Mouse (Mus musculus) cerebellum, adult 18-20 months (tissue): ENCODE measurements around the gene Gm13287.
A peak's percentile ranks its signal among the peaks of the same experiment; 100 is the strongest.
"Not testable (repeated sequence)": the region's sequence is repeated elsewhere in the genome, so short reads cannot be mapped to it uniquely, and the experiment has no call there.

Experiments
- DNase-seq, 2 experiments: peaks; one replicate each; pipeline ENCODE4 v3.0.0; 2021

Gene Gm13287

GRCm38 (mm10) chr4:88799365-88799764 lies 3.7 kb upstream of the Gm13287 start, which contains the start of gene Gm13285:
Gene Gm13285, plus strand, starts transcription at chr4:88799665.
- not testable (repeated sequence) for DNase-seq

DNA sequence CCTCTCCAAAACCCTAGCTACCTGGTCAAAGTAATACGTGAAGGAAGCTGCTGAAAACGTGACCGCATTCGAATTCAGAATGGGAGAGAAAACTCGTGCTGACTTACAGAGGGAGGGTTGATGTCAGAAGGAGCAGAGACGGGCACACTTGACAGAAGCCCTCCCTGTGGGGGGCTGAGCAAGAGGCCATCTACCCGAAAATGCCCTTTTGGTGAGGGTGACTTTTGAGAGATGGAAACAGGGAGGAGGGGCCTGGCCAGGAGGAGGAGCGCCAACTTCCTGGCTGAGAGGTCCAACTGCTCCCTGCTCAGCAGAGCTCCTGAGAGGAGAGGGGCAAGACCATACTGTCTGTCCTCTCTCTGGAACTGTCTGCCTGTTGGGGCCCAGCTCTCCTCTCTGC lies 2.2 kb downstream of the Gm13287 start, which contains the start of gene Gm13288:
Gene Gm13288 (plus strand): TSS at position 301 of the 400 bp plus-strand sequence.
- DNase-seq = not testable (repeated sequence)

- peak; percentile 21 to 36 for DNase-seq
Observed at GRCm38 (mm10) chr4:88805761-88806160, 2.7 kb downstream of the Gm13287 start.

DNA sequence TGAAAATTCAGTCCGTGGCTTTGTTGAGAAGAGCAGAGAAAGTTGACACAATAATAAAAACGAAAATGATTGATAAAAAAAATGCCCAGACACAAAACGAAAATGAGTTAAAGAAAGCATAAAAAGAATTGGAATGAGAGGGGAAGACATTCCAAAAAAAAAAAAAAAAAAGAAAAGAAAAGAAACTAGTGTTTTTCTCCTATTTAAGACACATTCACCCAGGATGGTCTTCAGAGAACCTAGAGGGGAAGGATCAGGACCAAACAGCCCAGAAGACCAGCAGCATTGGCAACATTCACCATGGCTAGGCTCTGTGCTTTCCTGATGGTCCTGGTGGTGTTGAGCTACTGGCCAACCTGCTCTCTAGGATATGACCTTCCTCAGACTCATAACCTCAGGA lies 12.9 kb downstream of the Gm13287 start, which contains the start of gene Ifna7:
Gene Ifna7 (plus strand): TSS at position 301 of the 400 bp plus-strand sequence.
- DNase-seq = no peak

- DNase-seq = no peak
Observed at GRCm38 (mm10) chr4:88819659-88820058, 16.6 kb downstream of the Gm13287 start, which contains the start of gene Ifna11. Gene Ifna11, plus strand, starts transcription at chr4:88819959.

DNA sequence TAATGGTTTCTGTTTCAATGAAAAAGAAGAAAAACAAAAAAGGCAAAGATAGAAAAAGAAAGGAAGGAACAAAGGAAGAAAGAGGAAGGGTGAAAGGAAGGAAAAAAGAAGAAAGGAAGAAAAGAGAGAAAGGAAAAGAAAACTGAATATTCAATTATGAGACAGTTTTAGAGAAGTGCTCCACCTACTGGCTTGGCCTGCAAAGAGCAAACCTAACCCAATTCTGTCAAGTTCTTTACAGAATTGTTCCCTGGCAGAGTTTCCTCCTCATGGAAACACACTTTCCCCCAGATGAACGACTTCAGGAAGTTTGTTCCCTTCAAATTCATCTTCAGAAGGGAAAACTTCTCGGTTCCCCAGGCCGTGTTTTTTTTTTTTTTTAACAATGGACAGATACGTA lies 19.9 kb downstream of the Gm13287 start:
- peak; percentile 5 to 17 for DNase-seq

DNA sequence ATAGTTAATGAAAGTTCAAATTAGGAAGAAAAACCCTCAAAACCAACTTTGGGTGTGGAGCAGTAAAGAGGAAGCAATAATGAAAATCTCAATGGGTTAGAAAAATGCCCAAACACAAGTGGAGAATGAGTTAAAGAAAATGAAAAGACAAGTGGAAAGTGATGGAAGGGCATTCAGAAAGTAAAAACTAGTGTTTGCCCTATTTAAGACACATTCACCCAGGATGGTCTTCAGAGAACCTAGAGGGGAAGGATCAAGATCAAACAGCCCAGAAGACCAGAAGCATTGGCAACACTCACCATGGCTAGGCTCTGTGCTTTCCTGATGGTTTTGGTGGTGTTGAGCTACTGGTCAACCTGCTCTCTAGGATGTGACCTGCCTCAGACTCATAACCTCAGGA lies 24.1 kb downstream of the Gm13287 start, which contains the start of gene Ifna6:
Gene Ifna6 (plus strand): TSS at position 301 of the 400 bp plus-strand sequence.
- not testable (repeated sequence) for DNase-seq

DNA sequence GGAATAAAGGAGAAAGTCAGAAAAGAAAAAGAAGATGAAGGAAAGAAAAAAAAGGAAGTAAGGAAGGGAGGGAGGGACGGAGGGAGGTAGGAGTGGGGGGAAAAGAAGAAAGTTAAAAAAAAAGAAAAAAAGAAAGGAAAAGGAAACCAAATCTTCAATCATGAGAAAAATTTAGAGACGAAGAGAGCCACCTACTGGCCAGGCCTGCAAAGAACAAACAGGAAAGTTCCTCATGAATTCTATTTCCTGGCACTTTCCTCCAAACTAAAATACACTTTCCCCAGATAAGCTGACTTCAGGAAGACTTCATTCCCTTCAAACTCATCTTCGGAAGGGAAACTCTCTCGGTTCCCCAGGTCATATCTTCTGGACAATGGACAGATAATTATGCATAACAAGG lies 27.5 kb downstream of the Gm13287 start:
- DNase-seq = peak; percentile 20 to 23

DNA sequence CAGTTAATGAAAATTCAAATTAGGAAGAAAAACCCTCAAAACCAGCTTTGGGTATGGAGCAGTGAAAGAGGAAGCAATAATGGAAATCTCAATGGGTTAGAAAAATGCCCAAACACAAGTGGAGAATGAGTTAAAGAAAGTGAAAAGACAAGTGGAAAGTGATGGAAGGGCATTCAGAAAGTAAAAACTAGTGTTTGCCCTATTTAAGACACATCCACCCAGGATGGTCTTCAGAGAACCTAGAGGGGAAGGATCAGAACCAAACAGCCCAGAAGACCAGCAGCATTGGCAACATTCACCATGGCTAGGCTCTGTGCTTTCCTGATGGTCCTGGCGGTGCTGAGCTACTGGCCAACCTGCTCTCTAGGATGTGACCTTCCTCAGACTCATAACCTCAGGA lies 32.2 kb downstream of the Gm13287 start, which contains the start of gene Ifna5:
Gene Ifna5 (plus strand): TSS at position 301 of the 400 bp plus-strand sequence.
- DNase-seq = not testable (repeated sequence)

- peak in 1 of 2 experiments; percentile 3 for DNase-seq
Observed at GRCm38 (mm10) chr4:88838828-88839227, 35.8 kb downstream of the Gm13287 start.

GRCm38 (mm10) chr4:88840058-88840457 lies 37.0 kb downstream of the Gm13287 start:
- DNase-seq = no peak

DNA sequence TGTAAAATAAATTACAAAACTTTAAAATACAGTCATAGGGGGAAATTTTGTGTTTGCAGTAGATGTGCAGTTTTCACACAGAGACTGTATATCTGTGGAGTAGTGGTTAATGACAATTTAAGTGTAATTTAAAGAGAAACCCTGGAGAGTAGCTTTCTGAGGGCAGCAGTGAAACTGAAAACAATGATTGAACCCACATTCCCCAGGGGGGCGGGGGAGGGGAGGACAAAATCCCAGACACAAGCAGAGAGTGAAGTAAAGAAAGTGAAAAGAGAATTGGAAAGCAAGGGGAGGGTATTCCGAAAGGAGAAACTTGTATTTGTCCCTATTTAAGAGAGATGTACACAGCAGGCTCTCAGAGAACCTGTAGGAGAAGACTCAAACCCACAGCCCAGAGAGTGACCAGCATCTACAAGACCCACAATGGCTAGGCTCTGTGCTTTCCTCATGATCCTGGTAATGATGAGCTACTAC lies 38.4 kb downstream of the Gm13287 start, which contains the start of gene Ifna4:
Gene Ifna4 (plus strand): TSS at position 424 of the 474 bp plus-strand sequence.
- no peak for DNase-seq

GRCm38 (mm10) chr4:88845334-88845733 lies 42.3 kb downstream of the Gm13287 start:
- DNase-seq = no peak

DNA sequence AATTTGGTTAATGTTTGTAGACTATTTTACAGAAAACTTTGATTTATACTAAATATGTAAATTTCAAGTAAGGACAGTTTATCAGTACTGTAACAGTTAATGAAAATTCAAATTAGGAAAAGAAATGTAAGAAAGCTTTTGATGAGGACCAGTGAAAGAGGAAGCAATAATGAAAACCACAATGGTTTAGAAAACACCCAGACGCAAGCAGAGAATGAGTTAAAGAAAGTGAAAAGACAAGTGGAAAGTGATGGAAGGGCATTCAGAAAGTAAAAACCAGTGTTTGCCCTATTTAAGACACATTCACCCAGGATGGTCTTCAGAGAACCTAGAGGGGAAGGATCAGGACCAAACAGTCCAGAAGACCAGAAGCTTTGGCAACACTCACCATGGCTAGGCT lies 46.6 kb downstream of the Gm13287 start, which contains the start of gene Ifna1:
Gene Ifna1 (plus strand): TSS at position 390 of the 400 bp plus-strand sequence.
- DNase-seq = no peak

GRCm38 (mm10) chr4:88851026-88851763 lies 48.1 kb downstream of the Gm13287 start:
- no peak for DNase-seq
